Mouse (Mus musculus) brain, embryonic 14.5 days (tissue): ENCODE data around the gene Chil3. TPM values are rescaled to one million over a fixed set of nuclear protein-coding genes. Genes with fewer than 3 reads are reported as not detected.

Source experiments
- DNase-seq: peaks from one replicate; pipeline ENCODE4 v3.0.0-alpha.2; 2011; ENCODE audit warnings: low read depth
- CTCF ChIP-seq: fragments of 200-500 bp; IDR thresholded peaks from 2 replicates; pipeline ENCODE4 v1.5.1; 2012; ENCODE audit warnings: inconsistent platforms, mild to moderate bottlenecking, moderate library complexity, borderline replicate concordance; ENCODE audit not compliant: insufficient read depth, insufficient read length; ENCODE audit errors: extremely low read depth
- POLR2A ChIP-seq: fragments of 200-500 bp; IDR thresholded peaks from 2 replicates; pipeline ENCODE4 v1.6.1; 2012; ENCODE audit warnings: mild to moderate bottlenecking, inconsistent platforms, borderline replicate concordance; ENCODE audit not compliant: poor library complexity, insufficient read depth, insufficient read length, severe bottlenecking; ENCODE audit errors: extremely low read depth
- polyA plus RNA-seq: library from polyadenylated mRNA; depleted of rRNA; stranded (reverse); fragments of >200 nt; gene quantifications from 2 replicates; pipeline ENCODE4 v1.2.3, GENCODE M21; 2012; rRNA removed

Chil3 gene
- polyA plus RNA-seq, 1 experiment, result 0.05 TPM

GRCm38 (mm10) chr3:106128807-106129493 lies 38.4 kb downstream of the Chil3 start:
- DNase-seq, result no peak
- TF ChIP-seq CTCF (no peak), POLR2A (no peak)

DNA sequence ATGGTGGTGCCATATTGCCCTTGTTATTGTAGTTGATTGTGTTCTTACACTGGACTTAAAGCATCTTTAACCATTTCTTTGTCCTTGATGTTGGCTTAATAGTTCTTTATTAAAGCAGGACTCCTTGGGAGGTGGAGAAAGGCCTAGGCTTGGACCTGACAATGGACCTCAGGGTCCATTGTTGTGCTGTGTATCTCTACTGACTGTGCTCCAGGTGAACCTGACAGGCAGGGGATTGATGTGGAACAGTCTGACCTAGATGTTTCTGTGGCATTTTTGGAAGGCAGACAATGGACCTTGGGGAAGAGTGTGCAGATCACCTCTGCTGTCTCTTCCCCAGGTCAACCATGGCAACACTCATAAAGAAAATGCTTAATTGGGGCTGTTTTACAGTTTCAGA lies 40.4 kb downstream of the Chil3 start:
- no peak for DNase-seq
- TF ChIP-seq POLR2A (no peak), CTCF (no peak)

- no peak for DNase-seq
- TF ChIP-seq CTCF (no peak), POLR2A (no peak)
These were observed 54.4 kb downstream of the Chil3 start, which contains the start of gene Chia1 for GRCm38 (mm10) chr3:106112929-106113328. Gene Chia1, plus strand, starts transcription at chr3:106113229.

Other genes starting within 250 kb of the Chil3 start
- gene I830077J02Rik, start 234.9 kb downstream of the Chil3 start, polyA plus RNA-seq, result 0.34 and 0.68 TPM in 2 replicates
- gene Wdr77, start 208.2 kb downstream of the Chil3 start, polyA plus RNA-seq, result 61.6 and 79.6 TPM in 2 replicates
- gene Atp5f1, start 207.5 kb downstream of the Chil3 start, polyA plus RNA-seq, result 237 and 266 TPM in 2 replicates
- gene Ovgp1, start 193.9 kb downstream of the Chil3 start, polyA plus RNA-seq, result 11.6 and 13.6 TPM in 2 replicates
- gene Pifo, start 152.9 kb downstream of the Chil3 start, polyA plus RNA-seq, result 4.0 and 4.6 TPM in 2 replicates
- not detected in 2 replicates for gene Chil5, start 134.8 kb downstream of the Chil3 start, polyA plus RNA-seq
- 1.5 and 1.6 TPM in 2 replicates for gene Chia1, start 54.3 kb downstream of the Chil3 start, polyA plus RNA-seq
- not detected in 2 replicates for gene Chil4, start 51.9 kb upstream of the Chil3 start, polyA plus RNA-seq
- not detected in 2 replicates for gene Chil6, start 238.6 kb upstream of the Chil3 start, polyA plus RNA-seq